26 mouse cellular contexts compared by ENCODE assay signal in genomic region chr2:150670926-150671325, GRCm38 (mm10). TPM values are rescaled to one million over a fixed set of nuclear protein-coding genes. Genes with fewer than 3 reads are reported as not detected.
A peak's percentile ranks its signal among the peaks of the same experiment; 100 is the strongest.
DNase-seq lines count a peak whose midpoint lies in the region; ATAC-seq and TF ChIP-seq lines count a peak whose summit lies in the region.
"Had no signal": no experiment of that assay in that cellular context is flagged by ENCODE, and none has a peak within 500 bp of the region (broad histone marks: within the 10 kb centered on the region; RNA-seq: fewer than 3 reads in every experiment).

No protein-coding gene starts in this region.

- H3K4me2 ChIP-seq in liver, postnatal 0 days (ENCODE audit: low read depth, low read length) = no peak overlapping the region
- no peak overlapping the region for H3K4me2 ChIP-seq in liver, embryonic 11.5 days

- H3K27me3 ChIP-seq in liver, postnatal 0 days (ENCODE audit: insufficient read depth, low read length) = no peaks in the 10 kb centered on the region
- H3K27me3 ChIP-seq in liver, embryonic 11.5 days (replicated peaks; ENCODE audit: control insufficient read depth, insufficient read depth, low read length) = no peaks in the 10 kb centered on the region
- H3K27me3 ChIP-seq: CH12.LX had no signal

- peak; percentile 67 for DNase-seq in heart, adult 11 months
- no peak for DNase-seq in heart, postnatal 10 days
- DNase-seq in layer of hippocampus, adult 2 months (ENCODE audit: low spot score in 2 of 2) = no peak
- no peak for DNase-seq in layer of hippocampus, adult 9-11 months
- DNase-seq in liver, postnatal 0 days = peak; percentile 8
- no peak for DNase-seq in liver, embryonic 11.5 days (ENCODE audit: low spot score)
- no peak for DNase-seq in natural killer cell, adult 2 months (ENCODE audit: low spot score in 2 of 2)
- DNase-seq: adrenal gland, adult 2 months; adrenal gland, adult 8-10 months; adrenal gland, postnatal 10 days; adrenal gland, postnatal 14 days; adrenal gland, postnatal 25 days; adrenal gland, postnatal 36 days; B cell, adult 2 months; cerebellum, adult 11 months; cerebellum, adult 11-12 months had no signal

- intact Hi-C loops in heart, postnatal 10 days (cut with DNase I) = no loop called here

- no peak for TF ChIP-seq CTCF in layer of hippocampus, adult 2 months (conservative IDR thresholded peaks at IDR 0.05)
- TF ChIP-seq CTCF in liver, postnatal 0 days (IDR thresholded peaks at IDR 0.05; ENCODE audit: low read depth) = no peak

- ATAC-seq in liver, postnatal 0 days = no peak
- no peak for ATAC-seq in liver, embryonic 11.5 days (replicated peaks; ENCODE audit: low FRiP score)
- ATAC-seq: activated CD4-positive, CD25-positive, alpha-beta regulatory T cell, adult 4 months; CD4-positive, CD25-positive, alpha-beta regulatory T cell, adult 4 months; Patski had no signal

- H3K36me3 ChIP-seq in liver, postnatal 0 days (replicated peaks; ENCODE audit: insufficient read depth, low read length) = no peaks in the 10 kb centered on the region
- no peaks in the 10 kb centered on the region for H3K36me3 ChIP-seq in liver, embryonic 11.5 days (ENCODE audit: control insufficient read depth, insufficient read depth, low read length)
- no peaks in the 10 kb centered on the region for H3K36me3 ChIP-seq in macrophage (ENCODE audit: inconsistent target)
- H3K36me3 ChIP-seq: G1E had no signal

- no peak for TF ChIP-seq EP300 in liver, postnatal 0 days (IDR thresholded peaks at IDR 0.05; ENCODE audit: low read depth)

- peak overlapping the region; percentile 53; the same call in 1 of the 2 replicates for H3K27ac ChIP-seq in layer of hippocampus, adult 2 months
- H3K27ac ChIP-seq in liver, postnatal 0 days (ENCODE audit: low read depth) = no peak overlapping the region
- no peak overlapping the region for H3K27ac ChIP-seq in liver, embryonic 11.5 days (ENCODE audit: low read depth, low read length)
- peak overlapping the region; percentile 88 for H3K27ac ChIP-seq in macrophage

- peaks cover 32% of the 10 kb centered on the region for H3K4me1 ChIP-seq in liver, postnatal 0 days (ENCODE audit: insufficient read depth)
- H3K4me1 ChIP-seq in liver, embryonic 11.5 days (replicated peaks; ENCODE audit: control insufficient read depth, insufficient read depth, low read length) = peaks cover 18% of the 10 kb centered on the region

- WGBS in liver, postnatal 0 days (ENCODE audit: insufficient replicate concordance) = 94% methylated on average over 1 of the region's 1 CpGs
- 86% methylated on average over 1 of the region's 1 CpGs for WGBS in liver, embryonic 11.5 days
- 100% methylated on average over 1 of the region's 1 CpGs for WGBS in macrophage (ENCODE audit: missing documents)

- no peaks in the 10 kb centered on the region for H3K9me3 ChIP-seq in liver, postnatal 0 days (ENCODE audit: low read length)
- H3K9me3 ChIP-seq in liver, embryonic 11.5 days (ENCODE audit: control insufficient read depth, low read length) = no peaks in the 10 kb centered on the region
- H3K9me3 ChIP-seq: G1E had no signal

- no peak overlapping the region for H3K4me3 ChIP-seq in layer of hippocampus, adult 2 months
- H3K4me3 ChIP-seq in liver, postnatal 0 days (ENCODE audit: low read depth, low read length) = no peak overlapping the region
- H3K4me3 ChIP-seq in liver, embryonic 11.5 days (ENCODE audit: low read depth, low read length) = no peak overlapping the region
- no peak overlapping the region for H3K4me3 ChIP-seq in macrophage (ENCODE audit: inconsistent target)

- H3K9ac ChIP-seq in liver, postnatal 0 days (replicated peaks) = no peak overlapping the region
- H3K9ac ChIP-seq in liver, embryonic 11.5 days (ENCODE audit: low read depth, low read length) = no peak overlapping the region

- peaks cover 10% of the 10 kb centered on the region; the same call in 1 of the 2 replicates for H3K79me2 ChIP-seq in macrophage (ENCODE audit: inconsistent target)

RNA-seq across cellular contexts. Expression of gene Acss1, which starts 2.6 kb away (rescaled TPM):
- total RNA-seq in heart, postnatal 10 days (2021) = 10 to 100 TPM; 66.8 to 68.2 TPM
- 10 to 100 TPM; 26.4 to 26.8 TPM for total RNA-seq in layer of hippocampus, adult 2 months (2021)
- 15.7 and 16.7 TPM in 2 replicates for polyA plus RNA-seq in liver, postnatal 0 days (2015; fragmentation: Nextera tagmentation; extraction: Ambion mirVana)
- polyA plus RNA-seq in liver, embryonic 11.5 days (2014; fragmentation: Nextera tagmentation; extraction: Ambion mirVana) = 67.2 and 77.0 TPM in 2 replicates
- total RNA-seq in macrophage (2018; cell fraction: chromatin; rRNA removed) = 10 to 100 TPM in 24 of 26 experiments, 1 to 10 TPM in 2; 5.4 to 77.7 (median 35.0) TPM
- 10 to 100 TPM; 12.7 to 34.3 (median 23.3) TPM for total RNA-seq in macrophage (2018; cell fraction: cytosol; rRNA removed)
- total RNA-seq in macrophage (2018; cell fraction: nucleus; rRNA removed) = 10 to 100 TPM; 14.2 to 55.6 (median 31.4) TPM
- polyA plus RNA-seq in macrophage (2018) = 18.0 to 26.5 TPM (median 21.7 TPM) in 3 replicates
- polyA plus RNA-seq: C2C12 had no signal

RNA-seq across cellular contexts. Expression of gene Vsx1, which starts 18.2 kb away (rescaled TPM):
- total RNA-seq in heart, postnatal 10 days (2021) = not detected
- under 1 TPM in 1 of 2 experiments, not detected in 1; 0.12 TPM for total RNA-seq in layer of hippocampus, adult 2 months (2021)
- not detected in 2 replicates for polyA plus RNA-seq in liver, postnatal 0 days (2015; fragmentation: Nextera tagmentation; extraction: Ambion mirVana)
- polyA plus RNA-seq in liver, embryonic 11.5 days (2014; fragmentation: Nextera tagmentation; extraction: Ambion mirVana) = not detected in 2 replicates
- not detected for total RNA-seq in macrophage (2018; cell fraction: chromatin; rRNA removed)
- not detected for total RNA-seq in macrophage (2018; cell fraction: cytosol; rRNA removed)
- not detected for total RNA-seq in macrophage (2018; cell fraction: nucleus; rRNA removed)
- not detected in 3 replicates for polyA plus RNA-seq in macrophage (2018)
- total RNA-seq: adrenal gland, adult 18-20 months; adrenal gland, adult 2 months; adrenal gland, adult 8-10 months; adrenal gland, postnatal 10 days; adrenal gland, postnatal 14 days; adrenal gland, postnatal 25 days; adrenal gland, postnatal 36 days; adrenal gland, postnatal 4 days; CH12.LX; MEL had no signal
- polyA plus RNA-seq: activated CD4-positive, CD25-positive, alpha-beta regulatory T cell, adult 4 months; adrenal gland, adult 2 months; C2C12; CD4-positive, CD25-positive, alpha-beta regulatory T cell, adult 4 months; G1E; Patski had no signal

Comparison
In these comparisons a context has a peak if more than half of its experiments do, and no peak if none do; other contexts are left out.
1. DNase-seq: peak in heart, adult 11 months (single experiment) and liver, postnatal 0 days (single experiment); none in heart, postnatal 10 days (0 of 2), layer of hippocampus, adult 2 months (0 of 2), layer of hippocampus, adult 9-11 months (single experiment), liver, embryonic 11.5 days (single experiment) and natural killer cell, adult 2 months (0 of 2).
2. H3K27ac ChIP-seq: peak in layer of hippocampus, adult 2 months (single experiment) and macrophage (single experiment); none in liver, postnatal 0 days (single experiment) and liver, embryonic 11.5 days (single experiment).